Mouse (Mus musculus) frontal cortex, postnatal 10 days (tissue): ENCODE results near the gene Defa23.
"Not testable (repeated sequence)": the region's sequence is repeated elsewhere in the genome, so short reads cannot be mapped to it uniquely, and the experiment has no call there.

ENCODE experiments used
- DNase-seq, 2 experiments: peaks; one replicate each; pipeline ENCODE4 v3.0.0; 2022; ENCODE audit warnings: low spot score in 2 of 2, mixed read lengths in 1 of 2

The Defa23 gene

GRCm38 (mm10) chr8:21054747-21055146, at the start of gene Defa23:
Defa23 (plus strand) TSS chr8:21055047.
- DNase-seq = not testable (repeated sequence)

GRCm38 (mm10) chr8:21006801-21007200, 48.0 kb upstream of the Defa23 start:
- DNase-seq = no peak

- DNase-seq = not testable (repeated sequence)
These were observed 46.3 kb upstream of the Defa23 start for GRCm38 (mm10) chr8:21008578-21008977.

GRCm38 (mm10) chr8:21010548-21010947, 44.3 kb upstream of the Defa23 start:
- DNase-seq = not testable (repeated sequence)

GRCm38 (mm10) chr8:21025245-21025644, 29.6 kb upstream of the Defa23 start, which contains the start of gene Defa21:
Defa21 (plus strand) TSS chr8:21025545.
- not testable (repeated sequence) for DNase-seq

GRCm38 (mm10) chr8:21064738-21065137, 9.9 kb downstream of the Defa23 start, which contains the start of gene Defa35:
Defa35 (plus strand) TSS chr8:21065038.
- not testable (repeated sequence) for DNase-seq

GRCm38 (mm10) chr8:21084142-21084541, 29.3 kb downstream of the Defa23 start, which contains the start of gene Defa25:
Defa25 (plus strand) TSS chr8:21084442.
- not testable (repeated sequence) for DNase-seq

- no peak for DNase-seq
These were observed 38.3 kb downstream of the Defa23 start for GRCm38 (mm10) chr8:21093106-21093505.

GRCm38 (mm10) chr8:21095950-21096349, 41.1 kb downstream of the Defa23 start, which contains the start of gene Gm14851:
Gm14851 (minus strand) TSS chr8:21096050.
- DNase-seq = not testable (repeated sequence)
